In the genomic region with DNA sequence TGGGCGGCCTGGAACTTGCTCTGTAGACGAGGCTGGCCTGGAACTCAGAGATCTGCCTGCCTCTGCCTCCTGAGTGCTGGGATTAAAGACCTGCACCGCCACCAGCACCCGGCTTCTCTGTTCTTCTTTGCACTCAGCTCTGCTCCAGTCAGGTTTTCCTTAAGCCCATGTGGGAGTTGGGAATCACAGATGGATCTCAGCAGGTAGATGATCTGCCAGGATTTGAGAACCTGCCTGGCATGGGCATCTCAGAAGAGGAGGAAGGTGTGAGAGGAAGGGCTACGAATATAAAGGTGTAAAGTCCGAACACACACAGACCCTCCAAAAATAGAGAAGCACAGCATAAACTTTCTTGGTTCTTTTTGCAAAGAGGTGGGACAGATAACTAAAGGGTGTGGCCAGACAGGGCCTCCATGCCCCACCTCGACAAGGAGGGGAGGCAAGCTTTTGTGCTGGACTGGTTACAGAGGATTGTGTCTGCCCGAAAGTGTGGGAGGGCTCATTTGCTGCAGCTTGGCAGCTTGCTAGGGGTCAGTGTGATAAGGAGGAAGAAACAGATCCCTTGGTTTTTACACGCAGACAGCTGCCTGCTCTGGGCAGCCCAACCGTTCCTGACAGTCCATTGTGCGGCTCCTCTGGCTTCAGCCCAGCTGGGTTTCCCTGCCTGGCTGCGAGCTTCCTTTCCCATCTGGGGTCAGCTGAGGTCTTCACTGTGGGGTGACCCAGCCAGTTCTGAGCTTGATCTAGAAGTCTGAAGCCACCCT, we compare ENCODE assay signal across 8 mouse cellular contexts. TPM values are rescaled to one million over a fixed set of nuclear protein-coding genes. Genes with fewer than 3 reads are reported as not detected.
A peak's percentile ranks its signal among the peaks of the same experiment; 100 is the strongest.
DNase-seq lines count a peak whose midpoint lies in the region; ATAC-seq lines count a peak whose summit lies in the region.

No protein-coding gene starts in this region.

- no peaks in the 10 kb centered on the region for H3K9me3 ChIP-seq in midbrain, embryonic 15.5 days
- no peaks in the 10 kb centered on the region for H3K9me3 ChIP-seq in midbrain, embryonic 13.5 days

- H3K27ac ChIP-seq in midbrain, embryonic 15.5 days: no peak overlapping the region
- H3K27ac ChIP-seq in midbrain, embryonic 13.5 days: no peak overlapping the region

- 76% methylated on average over 12 of the region's 12 CpGs for WGBS in midbrain, embryonic 15.5 days
- 82% methylated on average over 12 of the region's 12 CpGs for WGBS in midbrain, embryonic 13.5 days

- H3K4me1 ChIP-seq in midbrain, embryonic 15.5 days: 0 out of 2 replicates have a peak, but pooled peaks cover 3% of the 10 kb centered on the region
- peaks cover 7% of the 10 kb centered on the region for H3K4me1 ChIP-seq in midbrain, embryonic 13.5 days (replicated peaks)

- H3K9ac ChIP-seq in midbrain, embryonic 15.5 days: no peak overlapping the region
- H3K9ac ChIP-seq in midbrain, embryonic 13.5 days (replicated peaks): no peak overlapping the region

- no peak overlapping the region for H3K4me3 ChIP-seq in midbrain, embryonic 15.5 days
- H3K4me3 ChIP-seq in midbrain, embryonic 13.5 days (replicated peaks): no peak overlapping the region

- H3K4me2 ChIP-seq in midbrain, embryonic 15.5 days: no peak overlapping the region
- no peak overlapping the region for H3K4me2 ChIP-seq in midbrain, embryonic 13.5 days (replicated peaks)

- peak; percentile 91 for DNase-seq in MEL-GATA-1-ER (ENCODE audit: extremely low read depth, low read depth)
- peak; percentile 70 for DNase-seq in adrenal gland, postnatal 10 days
- DNase-seq in gastrocnemius, adult 18-20 months (ENCODE audit: low spot score): peak; percentile 55
- DNase-seq in heart, postnatal 4 days: peak; percentile 92
- DNase-seq in lung, adult 18-20 months: peak; percentile 74 to 82
- DNase-seq in T-cell, adult 2 months (ENCODE audit: low spot score): no peak

- H3K36me3 ChIP-seq in midbrain, embryonic 15.5 days (replicated peaks): no peaks in the 10 kb centered on the region
- peaks cover 12% of the 10 kb centered on the region for H3K36me3 ChIP-seq in midbrain, embryonic 13.5 days

- no peaks in the 10 kb centered on the region for H3K27me3 ChIP-seq in midbrain, embryonic 15.5 days (replicated peaks)
- no peaks in the 10 kb centered on the region for H3K27me3 ChIP-seq in midbrain, embryonic 13.5 days

- ATAC-seq in midbrain, embryonic 15.5 days (replicated peaks): no peak
- no peak for ATAC-seq in midbrain, embryonic 13.5 days

RNA-seq across cellular contexts. Expression of gene St3gal2, which starts 11.6 kb away (rescaled TPM):
- 10 to 100 TPM; 23.6 to 26.6 TPM for total RNA-seq in adrenal gland, postnatal 10 days (2021)
- total RNA-seq in gastrocnemius, adult 18-20 months (2021): 10 to 100 TPM; 45.6 to 54.6 TPM
- 10 to 100 TPM; 36.7 to 38.2 TPM for total RNA-seq in heart, postnatal 4 days (2021)
- 28.0 and 29.2 TPM in 2 replicates for polyA plus RNA-seq in midbrain, embryonic 15.5 days (2015; fragmentation: Nextera tagmentation; extraction: Ambion mirVana)
- polyA plus RNA-seq in midbrain, embryonic 13.5 days (2015; fragmentation: Nextera tagmentation; extraction: Ambion mirVana): 20.8 and 22.9 TPM in 2 replicates

RNA-seq across cellular contexts. Expression of gene Fuk, which starts 29.1 kb away (rescaled TPM):
- total RNA-seq in adrenal gland, postnatal 10 days (2021): 10 to 100 TPM in 1 of 2 experiments, 1 to 10 TPM in 1; 7.9 to 10.6 TPM
- 1 to 10 TPM; 3.6 to 4.4 TPM for total RNA-seq in gastrocnemius, adult 18-20 months (2021)
- total RNA-seq in heart, postnatal 4 days (2021): 1 to 10 TPM; 6.6 to 6.9 TPM
- 7.3 and 8.0 TPM in 2 replicates for polyA plus RNA-seq in midbrain, embryonic 15.5 days (2015; fragmentation: Nextera tagmentation; extraction: Ambion mirVana)
- polyA plus RNA-seq in midbrain, embryonic 13.5 days (2015; fragmentation: Nextera tagmentation; extraction: Ambion mirVana): 8.2 and 9.6 TPM in 2 replicates
